Mouse (Mus musculus): ENCODE measurements around the gene Cbx8. TPM values are rescaled to one million over a fixed set of nuclear protein-coding genes. Genes with fewer than 3 reads are reported as not detected.

Gene Cbx8
- polyA plus RNA-seq, 1 experiment from 2014 or later, result 9.3 TPM

GRCm38 (mm10) chr11:119046601-119047245, 6.0 kb upstream of the Cbx8 start:
- H3K36me3 ChIP-seq (ENCODE audit: control insufficient read depth, insufficient read depth, low read length), result no peaks in the 10 kb centered on the region
- peaks cover 97% of the 10 kb centered on the region for H3K27me3 ChIP-seq (ENCODE audit: control insufficient read depth, insufficient read depth, low read length)
- H3K4me2 ChIP-seq (replicated peaks; ENCODE audit: low read depth, low read length), result peak overlapping the region; percentile 51
- H3K9me3 ChIP-seq (ENCODE audit: control insufficient read depth, low read length), result no peaks in the 10 kb centered on the region
- peak; percentile 80 for DNase-seq (ENCODE audit: low spot score)
- H3K27ac ChIP-seq (ENCODE audit: low read depth, low read length), result no peak overlapping the region
- WGBS, result under 1% methylated on average over 39 of the region's 39 CpGs
- peak; percentile 42; the same call in 1 of the 2 replicates for ATAC-seq (ENCODE audit: low FRiP score)
- peaks cover 22% of the 10 kb centered on the region for H3K4me1 ChIP-seq (replicated peaks; ENCODE audit: control insufficient read depth, insufficient read depth, low read length)
- H3K4me3 ChIP-seq (ENCODE audit: low read depth, low read length), result peak overlapping the region; percentile 32
- peak overlapping the region; percentile 50 for H3K9ac ChIP-seq (ENCODE audit: low read depth, low read length)

- Histone ChIP-seq H3K4me2 (replicated peaks; ENCODE audit: low read depth, low read length) (no peak overlapping the region), H3K4me3 (ENCODE audit: low read depth, low read length) (peak overlapping the region; percentile 10; the same call in 1 of the 2 replicates), H3K27me3 (ENCODE audit: control insufficient read depth, insufficient read depth, low read length) (peaks cover 79% of the 10 kb centered on the region), H3K4me1 (replicated peaks; ENCODE audit: control insufficient read depth, insufficient read depth, low read length) (peaks cover 26% of the 10 kb centered on the region), H3K27ac (ENCODE audit: low read depth, low read length) (no peak overlapping the region), H3K9ac (ENCODE audit: low read depth, low read length) (no peak overlapping the region), H3K9me3 (ENCODE audit: control insufficient read depth, low read length) (no peaks in the 10 kb centered on the region), H3K36me3 (ENCODE audit: control insufficient read depth, insufficient read depth, low read length) (no peaks in the 10 kb centered on the region)
- no peak for ATAC-seq (ENCODE audit: low FRiP score)
- DNase-seq (ENCODE audit: low spot score), result peak; percentile 61
- WGBS, result under 1% methylated on average over 41 of the region's 41 CpGs
Observed at GRCm38 (mm10) chr11:119044551-119045337, 4.0 kb upstream of the Cbx8 start.

- H3K4me2 ChIP-seq (replicated peaks; ENCODE audit: low read depth, low read length), result no peak overlapping the region
- no peak overlapping the region for H3K4me3 ChIP-seq (ENCODE audit: low read depth, low read length)
- no peaks in the 10 kb centered on the region for H3K36me3 ChIP-seq (ENCODE audit: control insufficient read depth, insufficient read depth, low read length)
- ATAC-seq (ENCODE audit: low FRiP score) (no peak), DNase-seq (ENCODE audit: low spot score) (peak; percentile 63)
- H3K9ac ChIP-seq (ENCODE audit: low read depth, low read length), result no peak overlapping the region
- peaks cover 78% of the 10 kb centered on the region for H3K27me3 ChIP-seq (ENCODE audit: control insufficient read depth, insufficient read depth, low read length)
- no peaks in the 10 kb centered on the region for H3K9me3 ChIP-seq (ENCODE audit: control insufficient read depth, low read length)
- WGBS, result 5% methylated on average over 10 of the region's 10 CpGs
- peaks cover 27% of the 10 kb centered on the region for H3K4me1 ChIP-seq (replicated peaks; ENCODE audit: control insufficient read depth, insufficient read depth, low read length)
- no peak overlapping the region for H3K27ac ChIP-seq (ENCODE audit: low read depth, low read length)
Observed at GRCm38 (mm10) chr11:119043761-119044550, 3.2 kb upstream of the Cbx8 start.

GRCm38 (mm10) chr11:119043273-119043540, 2.4 kb upstream of the Cbx8 start:
- WGBS, result 4% methylated on average over 4 of the region's 4 CpGs
- no peak for ATAC-seq (ENCODE audit: low FRiP score)

GRCm38 (mm10) chr11:119042466-119043272, 1.9 kb upstream of the Cbx8 start:
- Histone ChIP-seq H3K27ac (ENCODE audit: low read depth, low read length) (no peak overlapping the region), H3K27me3 (ENCODE audit: control insufficient read depth, insufficient read depth, low read length) (peaks cover 77% of the 10 kb centered on the region), H3K4me1 (replicated peaks; ENCODE audit: control insufficient read depth, insufficient read depth, low read length) (peaks cover 23% of the 10 kb centered on the region), H3K4me3 (ENCODE audit: low read depth, low read length) (no peak overlapping the region; the same call in 1 of the 2 replicates), H3K4me2 (replicated peaks; ENCODE audit: low read depth, low read length) (no peak overlapping the region), H3K9ac (ENCODE audit: low read depth, low read length) (no peak overlapping the region), H3K9me3 (ENCODE audit: control insufficient read depth, low read length) (no peaks in the 10 kb centered on the region), H3K36me3 (ENCODE audit: control insufficient read depth, insufficient read depth, low read length) (no peaks in the 10 kb centered on the region)
- WGBS, result 1% methylated on average over 51 of the region's 52 CpGs
- no peak for ATAC-seq (ENCODE audit: low FRiP score)
- peak; percentile 57 for DNase-seq (ENCODE audit: low spot score)

More at GRCm38 (mm10) chr11:119043273-119043540, 2.4 kb upstream of the Cbx8 start:
- Histone ChIP-seq H3K27me3 (ENCODE audit: control insufficient read depth, insufficient read depth, low read length) (peaks cover 78% of the 10 kb centered on the region), H3K9me3 (ENCODE audit: control insufficient read depth, low read length) (no peaks in the 10 kb centered on the region), H3K4me2 (replicated peaks; ENCODE audit: low read depth, low read length) (no peak overlapping the region), H3K4me3 (ENCODE audit: low read depth, low read length) (no peak overlapping the region), H3K27ac (ENCODE audit: low read depth, low read length) (no peak overlapping the region), H3K4me1 (replicated peaks; ENCODE audit: control insufficient read depth, insufficient read depth, low read length) (peaks cover 26% of the 10 kb centered on the region), H3K36me3 (ENCODE audit: control insufficient read depth, insufficient read depth, low read length) (no peaks in the 10 kb centered on the region), H3K9ac (ENCODE audit: low read depth, low read length) (no peak overlapping the region)
- DNase-seq (ENCODE audit: low spot score), result no peak

- Histone ChIP-seq H3K4me3 (ENCODE audit: low read depth, low read length) (peak overlapping the region; percentile 73), H3K9ac (ENCODE audit: low read depth, low read length) (peak overlapping the region; percentile 69), H3K27ac (ENCODE audit: low read depth, low read length) (no peak overlapping the region), H3K27me3 (ENCODE audit: control insufficient read depth, insufficient read depth, low read length) (peaks cover 77% of the 10 kb centered on the region), H3K36me3 (ENCODE audit: control insufficient read depth, insufficient read depth, low read length) (no peaks in the 10 kb centered on the region), H3K9me3 (ENCODE audit: control insufficient read depth, low read length) (no peaks in the 10 kb centered on the region), H3K4me1 (replicated peaks; ENCODE audit: control insufficient read depth, insufficient read depth, low read length) (peaks cover 30% of the 10 kb centered on the region), H3K4me2 (replicated peaks; ENCODE audit: low read depth, low read length) (peak overlapping the region; percentile 97)
- WGBS, result under 1% methylated on average over 30 of the region's 31 CpGs
- DNase-seq (ENCODE audit: low spot score), result no peak
- ATAC-seq (ENCODE audit: low FRiP score), result peak; percentile 1; the same call in 1 of the 2 replicates
Observed at GRCm38 (mm10) chr11:119041750-119042465, 1.1 kb upstream of the Cbx8 start.

GRCm38 (mm10) chr11:119041325-119041716, 552 bp upstream of the Cbx8 start:
- Histone ChIP-seq H3K4me3 (ENCODE audit: low read depth, low read length) (peak overlapping the region; percentile 73), H3K36me3 (ENCODE audit: control insufficient read depth, insufficient read depth, low read length) (no peaks in the 10 kb centered on the region), H3K9me3 (ENCODE audit: control insufficient read depth, low read length) (no peaks in the 10 kb centered on the region), H3K27me3 (ENCODE audit: control insufficient read depth, insufficient read depth, low read length) (peaks cover 75% of the 10 kb centered on the region), H3K27ac (ENCODE audit: low read depth, low read length) (peak overlapping the region; percentile 86), H3K4me2 (replicated peaks; ENCODE audit: low read depth, low read length) (peak overlapping the region; percentile 97), H3K4me1 (replicated peaks; ENCODE audit: control insufficient read depth, insufficient read depth, low read length) (peaks cover 25% of the 10 kb centered on the region), H3K9ac (ENCODE audit: low read depth, low read length) (peak overlapping the region; percentile 69)
- DNase-seq (ENCODE audit: low spot score) (peak; percentile 82), ATAC-seq (ENCODE audit: low FRiP score) (peak; percentile 72)
- under 1% methylated on average over 28 of the region's 31 CpGs for WGBS

Data from hindbrain, embryonic 11.5 days (tissue).